Mouse (Mus musculus) splenic B cell, adult 2 months (primary cell): ENCODE data around the gene Alkbh7.

Experiments used
- DNase-seq: peaks from one replicate; pipeline ENCODE4 v3.0.0-alpha.2; 2011; ENCODE audit warnings: low read depth, low spot score
- H3K27me3 ChIP-seq: 2 replicates; pipeline ENCODE4 v1.6.1; 2012; ENCODE audit warnings: mild to moderate bottlenecking, low read length, moderate library complexity, mixed read lengths; ENCODE audit not compliant: control insufficient read depth, poor library complexity, insufficient read depth, severe bottlenecking
- H3K36me3 ChIP-seq: 2 replicates; pipeline ENCODE4 v1.6.1; 2012; ENCODE audit warnings: mild to moderate bottlenecking, low read length, moderate library complexity, mixed read lengths; ENCODE audit not compliant: control insufficient read depth, poor library complexity, insufficient read depth, severe bottlenecking

Gene Alkbh7

DNA sequence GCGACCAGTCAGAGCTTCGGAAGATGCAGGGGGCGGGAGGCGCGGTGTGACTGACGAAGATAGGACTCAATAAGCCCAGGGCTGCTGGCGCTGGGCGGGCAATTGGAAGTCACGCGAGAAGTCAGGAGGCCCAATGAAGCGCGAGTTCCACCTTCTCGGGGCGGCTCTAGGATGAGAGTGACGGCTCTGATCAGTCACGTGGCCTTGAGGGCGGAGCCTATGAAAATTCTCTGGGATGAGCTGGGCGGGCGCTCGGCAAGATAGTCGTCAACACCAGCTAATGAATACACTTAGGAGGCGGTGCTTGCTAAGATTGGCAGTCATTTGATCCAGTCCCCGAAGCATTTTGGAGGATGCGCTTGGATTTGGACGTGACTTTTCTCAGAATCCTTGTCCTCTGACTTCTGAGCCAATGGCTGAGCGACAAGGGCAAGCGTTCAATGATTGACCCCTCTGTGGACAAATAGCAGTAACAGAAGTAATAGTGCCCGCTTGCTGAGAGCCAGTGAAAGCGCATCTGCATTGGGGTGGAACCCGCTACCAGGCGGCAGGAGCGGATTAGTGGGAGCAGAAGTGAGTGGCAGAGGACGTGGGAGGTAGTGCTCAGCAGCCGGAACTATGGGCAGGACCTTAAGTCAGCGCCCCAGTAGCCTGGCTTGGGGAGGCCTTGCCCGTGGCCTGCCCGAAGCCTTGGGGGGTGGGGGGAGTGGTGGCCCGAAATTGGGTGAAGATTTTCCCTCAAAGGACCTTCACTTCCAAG, 34.7 kb downstream of the Alkbh7 start:
- Histone ChIP-seq H3K27me3 (no peaks in the 10 kb centered on the region), H3K36me3 (peaks cover under 1% of the 10 kb centered on the region; the same call in 1 of the 2 replicates)
- peak; percentile 100 for DNase-seq

DNA sequence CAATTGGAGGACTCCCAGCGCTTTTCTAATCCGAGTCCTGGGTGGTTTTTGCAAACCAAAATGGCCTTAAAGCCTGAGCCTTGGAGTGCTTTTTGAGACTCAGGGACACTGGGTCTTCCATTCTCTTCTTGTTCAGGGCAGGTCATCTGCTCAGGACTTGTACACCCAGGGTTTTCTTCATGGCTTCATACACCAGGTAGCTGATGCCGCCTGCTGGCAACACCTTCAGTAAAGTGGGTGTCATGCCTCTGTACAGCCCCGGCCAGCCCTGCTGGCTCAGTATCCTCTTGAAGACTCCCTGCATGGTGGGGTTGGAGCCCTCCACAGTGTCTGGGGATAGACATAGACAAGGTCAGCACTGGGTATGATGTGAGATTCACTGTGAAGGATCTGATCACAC, 35.7 kb downstream of the Alkbh7 start:
- no peaks in the 10 kb centered on the region for H3K36me3 ChIP-seq
- DNase-seq = peak; percentile 18
- H3K27me3 ChIP-seq = no peaks in the 10 kb centered on the region

DNA sequence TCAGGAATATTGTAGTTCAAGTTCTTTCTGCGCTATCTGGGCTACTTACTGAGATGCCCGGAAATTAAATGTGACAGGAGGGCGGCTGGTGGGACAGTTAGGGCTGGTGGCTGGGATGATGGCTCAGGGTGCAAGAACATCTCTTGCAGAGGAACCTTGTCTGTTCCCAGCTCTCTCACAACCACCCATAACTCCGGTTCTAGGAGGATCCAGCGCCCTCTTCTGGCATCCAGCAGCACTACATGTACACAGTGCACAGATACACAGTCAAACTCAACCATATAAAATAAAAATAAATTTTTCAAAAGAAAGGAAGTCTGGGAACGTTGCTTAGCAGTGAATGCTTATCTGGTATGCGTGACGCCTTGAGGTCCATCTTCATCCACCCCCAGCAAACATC, 41.8 kb downstream of the Alkbh7 start:
- no peak for DNase-seq
- Histone ChIP-seq H3K27me3 (no peaks in the 10 kb centered on the region), H3K36me3 (no peaks in the 10 kb centered on the region)

DNA sequence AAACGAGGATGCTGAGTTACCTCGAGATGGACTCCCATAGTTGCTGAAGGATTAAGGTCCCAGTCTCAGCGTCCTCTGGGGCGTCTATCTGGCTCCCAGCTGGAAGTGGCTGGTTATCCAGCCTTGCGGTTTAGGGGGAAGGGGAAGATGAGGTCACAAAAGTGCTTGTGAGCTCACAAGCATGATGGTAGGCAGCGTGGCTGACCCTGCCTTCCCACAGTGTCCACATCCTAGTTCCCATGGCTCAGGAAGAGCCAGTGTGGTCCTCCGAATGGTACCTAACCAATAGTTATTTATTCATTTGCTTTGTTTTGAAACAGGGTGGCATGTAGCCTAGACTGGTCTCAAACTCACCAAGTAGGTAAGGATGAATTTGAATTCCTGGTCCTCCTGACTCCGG, 44.4 kb downstream of the Alkbh7 start, which contains the start of gene Slc25a41:
Gene Slc25a41 (minus strand): TSS at position 101 of the 400 bp plus-strand sequence.
- Histone ChIP-seq H3K27me3 (no peaks in the 10 kb centered on the region), H3K36me3 (no peaks in the 10 kb centered on the region)
- DNase-seq = no peak

DNA sequence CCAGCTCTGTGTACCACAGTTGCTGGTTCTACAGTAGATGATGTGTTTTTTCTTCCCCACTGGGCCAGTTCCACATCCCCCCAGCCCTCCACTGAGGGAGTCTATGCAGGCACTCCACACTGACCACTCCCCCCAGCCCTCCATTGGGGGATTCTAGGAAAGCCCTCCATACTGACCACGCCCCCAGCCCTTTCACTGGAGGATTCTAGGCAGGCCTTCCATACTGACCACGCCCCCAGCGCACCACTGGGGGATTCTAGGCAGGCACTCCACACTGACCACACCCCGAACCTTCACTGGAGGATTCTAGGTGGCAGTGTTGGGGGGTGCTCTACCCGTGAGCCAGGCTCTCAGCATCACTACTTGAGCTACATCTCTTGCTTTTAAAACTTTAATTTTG, 50.3 kb downstream of the Alkbh7 start:
- H3K27me3 ChIP-seq = no peaks in the 10 kb centered on the region
- H3K36me3 ChIP-seq = no peaks in the 10 kb centered on the region
- no peak for DNase-seq

DNA sequence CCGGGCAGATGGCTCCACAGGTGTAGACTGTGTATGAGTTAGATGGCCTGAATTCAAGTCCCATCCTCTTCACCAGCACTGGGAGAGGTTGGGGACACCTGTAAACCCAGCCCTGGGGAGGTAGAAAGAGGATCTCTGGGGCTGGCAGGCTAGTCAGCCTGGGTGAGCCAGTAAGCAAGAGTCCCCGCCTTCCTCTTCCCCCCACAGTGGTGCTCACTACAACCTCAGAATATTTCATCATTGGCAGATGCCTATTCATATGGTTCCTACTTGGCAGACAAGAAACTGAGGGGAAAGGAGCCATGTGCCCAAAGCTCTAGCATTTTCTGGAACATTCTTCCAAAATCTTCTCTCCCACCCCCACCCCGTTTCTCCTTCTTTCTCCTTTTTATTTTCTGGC, 51.7 kb downstream of the Alkbh7 start:
- DNase-seq = no peak
- no peaks in the 10 kb centered on the region for H3K27me3 ChIP-seq
- H3K36me3 ChIP-seq = no peaks in the 10 kb centered on the region
